Mouse (Mus musculus) liver, embryonic 14.5 days (tissue): ENCODE data around the gene Rhobtb1.

Experiments used
- CTCF ChIP-seq: IDR thresholded peaks from 2 replicates; pipeline ENCODE4 v1.5.1; 2016; ENCODE audit warnings: antibody characterized with exemption, low read depth, control low read depth
- EP300 ChIP-seq: IDR thresholded peaks from 2 replicates; pipeline ENCODE4 v1.6.1; 2016; ENCODE audit warnings: antibody characterized with exemption, low read depth

- TF ChIP-seq CTCF: no peak
- no peak for TF ChIP-seq EP300
Observed at GRCm38 (mm10) chr10:69253075-69253685, 101.9 kb downstream of the Rhobtb1 start.
